Mouse (Mus musculus) R1 (cell line): ENCODE results near the gene Pelp1.
"Not testable (repeated sequence)": the region's sequence is repeated elsewhere in the genome, so short reads cannot be mapped to it uniquely, and the experiment has no call there.

Experiments used
- DNase-seq: peaks from one replicate; pipeline ENCODE4 v3.0.0-alpha.2; 2018; ENCODE audit warnings: low read depth, low spot score

Pelp1 gene

DNA sequence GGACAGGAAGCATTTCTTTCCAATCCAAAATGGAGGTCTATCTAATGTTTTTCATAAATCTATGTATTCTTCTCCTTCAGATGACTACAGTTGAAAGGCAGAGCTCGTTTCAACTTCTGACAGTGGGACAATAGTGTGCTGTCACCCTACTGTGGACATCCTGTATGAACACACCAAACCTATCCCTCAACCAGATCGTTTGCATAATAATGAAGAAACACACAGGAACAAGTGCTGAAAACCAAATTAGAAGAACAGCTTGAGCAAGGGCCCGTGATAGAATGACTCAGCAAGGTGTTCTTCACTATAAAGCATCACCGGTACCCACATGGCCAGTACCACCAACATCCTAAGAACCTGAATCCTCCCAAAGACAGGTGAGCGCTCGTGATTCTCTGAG, 16.8 kb upstream of the Pelp1 start:
- not testable (repeated sequence) for DNase-seq

DNA sequence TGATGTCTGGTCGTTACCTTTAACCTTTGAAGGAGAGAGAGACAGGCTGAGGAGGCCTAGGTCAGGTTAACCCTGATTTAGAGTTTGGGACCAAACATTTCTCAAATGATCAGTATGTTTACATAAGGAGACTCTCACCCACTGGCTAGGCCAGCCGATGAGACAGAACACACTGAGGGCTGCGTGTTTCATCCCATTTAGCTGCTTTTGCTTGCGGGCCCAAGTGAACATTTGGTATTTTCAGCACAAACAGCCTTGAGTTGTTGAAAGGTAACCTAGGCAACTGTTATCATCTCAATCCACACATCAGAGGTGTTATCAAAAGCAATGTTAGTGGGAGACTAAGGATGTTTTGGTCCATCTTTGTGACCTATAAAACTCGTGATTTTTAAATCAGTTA, 9.7 kb upstream of the Pelp1 start:
- no peak for DNase-seq

DNA sequence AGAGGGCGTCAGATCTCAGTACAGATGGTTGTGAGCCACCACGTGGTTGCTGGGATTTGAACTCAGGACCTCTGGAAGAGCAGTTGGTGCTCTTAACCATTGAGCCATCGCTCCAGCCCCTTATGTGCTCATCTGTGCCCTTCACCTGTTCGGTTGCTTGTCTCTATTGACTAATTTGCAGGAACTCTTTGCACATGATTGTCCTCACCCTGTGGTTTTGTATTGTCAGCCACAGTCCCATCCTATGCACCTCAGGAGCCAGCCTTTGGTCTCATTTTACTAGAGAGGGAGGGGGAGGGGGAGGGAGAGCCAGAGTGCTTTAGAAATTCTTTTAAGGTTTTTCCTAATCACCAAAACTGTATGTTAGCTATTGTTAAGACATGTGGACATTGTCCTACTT, 8.4 kb upstream of the Pelp1 start:
- no peak for DNase-seq

GRCm38 (mm10) chr11:70413961-70414360, 4.1 kb upstream of the Pelp1 start:
- peak; percentile 83 for DNase-seq

DNA sequence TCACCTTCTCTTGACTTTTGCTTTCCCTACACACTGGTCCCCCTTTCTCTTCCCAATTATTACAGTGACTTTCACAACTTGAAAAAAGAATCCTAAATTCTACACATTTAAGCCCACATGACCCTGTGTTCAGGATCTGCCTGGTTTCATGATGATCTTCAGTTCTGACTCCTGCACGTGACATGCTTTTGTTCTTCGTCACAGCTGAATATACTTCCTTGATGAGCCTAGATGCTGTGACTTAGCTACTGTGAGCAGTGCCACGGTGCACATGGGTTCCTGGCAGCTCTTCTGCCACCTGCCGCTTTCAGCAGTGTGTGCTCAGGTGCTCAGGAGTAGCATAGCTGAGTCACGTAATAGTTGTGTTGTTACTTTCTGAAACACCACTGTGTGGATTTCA, 2.8 kb upstream of the Pelp1 start:
- no peak for DNase-seq

- DNase-seq = no peak
Observed at GRCm38 (mm10) chr11:70410297-70410643, 439 bp upstream of the Pelp1 start.

DNA sequence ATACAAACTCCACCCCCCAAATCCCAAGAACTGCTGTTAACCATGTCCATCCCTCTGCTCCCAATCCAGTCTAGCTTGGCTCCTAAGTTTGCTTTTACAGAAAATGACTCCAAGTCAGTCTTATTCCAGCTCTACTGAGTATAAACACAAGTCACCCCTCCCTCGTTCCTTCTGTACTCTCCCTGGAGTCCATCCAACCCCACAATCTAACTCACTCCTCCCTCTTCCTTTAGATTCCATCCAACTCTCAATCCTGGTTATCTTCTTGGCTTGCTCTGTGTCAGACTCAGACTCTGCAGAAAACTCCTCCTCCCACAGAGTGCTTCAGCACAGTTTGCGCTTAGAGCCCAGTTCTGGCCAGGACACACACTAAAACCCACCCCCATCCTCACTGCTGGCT, 6.2 kb downstream of the Pelp1 start:
- DNase-seq = no peak

DNA sequence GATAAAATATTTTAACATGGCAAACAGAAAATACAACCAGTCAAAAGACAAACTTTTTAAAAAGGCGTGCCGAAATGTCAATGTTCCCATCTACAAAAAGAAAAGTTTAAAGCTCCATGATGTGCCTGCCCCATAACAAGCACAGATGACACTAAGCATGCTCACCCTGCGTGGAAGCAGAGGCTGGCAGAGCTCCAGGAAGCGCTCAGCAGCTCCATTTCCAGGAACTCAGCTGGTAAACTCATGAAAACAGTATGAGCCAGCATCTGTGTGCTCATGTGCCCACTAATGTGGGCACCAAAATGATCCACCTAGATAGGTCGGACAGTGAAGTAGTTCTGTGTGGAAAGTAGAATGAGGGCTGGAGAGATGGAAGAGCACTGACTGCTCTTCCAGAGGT, 20.4 kb downstream of the Pelp1 start:
- no peak for DNase-seq

DNA sequence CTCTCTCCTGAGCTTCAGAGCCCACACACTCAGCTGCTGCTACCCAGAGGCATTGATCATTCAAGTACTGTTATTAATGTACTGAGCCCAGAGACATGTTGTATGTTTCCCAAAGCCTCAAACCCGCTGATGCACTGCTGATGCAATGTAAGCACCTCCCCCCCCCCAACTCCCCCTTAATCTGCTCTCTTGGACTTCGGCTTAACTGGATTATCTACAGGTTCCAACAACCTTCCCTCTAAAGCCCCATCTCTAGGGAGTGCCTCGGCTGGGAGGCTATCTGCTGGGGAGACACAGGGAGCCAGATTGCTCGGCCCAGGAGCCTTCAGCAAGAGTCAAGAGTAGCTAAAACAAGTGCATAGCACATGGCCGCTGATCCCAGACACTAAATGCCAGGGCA, 22.4 kb downstream of the Pelp1 start:
- no peak for DNase-seq

- DNase-seq = no peak
Observed at GRCm38 (mm10) chr11:70384136-70384535, 25.7 kb downstream of the Pelp1 start.

DNA sequence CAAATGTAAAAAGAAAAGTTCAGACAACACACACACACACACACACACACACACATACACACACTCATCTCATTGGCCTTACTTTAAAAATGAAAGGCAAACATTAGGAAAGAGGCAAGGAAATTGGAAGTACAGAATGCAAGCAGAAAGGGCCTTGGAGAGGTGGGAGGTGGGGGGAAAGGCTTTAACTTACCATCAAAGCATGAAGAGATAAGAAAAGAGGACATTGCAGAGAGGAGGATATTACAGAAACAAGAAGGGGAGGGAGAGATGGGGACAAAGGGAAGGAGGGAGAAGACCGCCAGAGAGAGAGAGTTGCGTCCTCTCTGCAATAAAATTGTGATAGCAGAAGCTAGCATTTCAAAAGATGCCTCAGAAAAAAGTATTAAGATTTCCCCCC, 28.5 kb downstream of the Pelp1 start:
- DNase-seq = no peak

DNA sequence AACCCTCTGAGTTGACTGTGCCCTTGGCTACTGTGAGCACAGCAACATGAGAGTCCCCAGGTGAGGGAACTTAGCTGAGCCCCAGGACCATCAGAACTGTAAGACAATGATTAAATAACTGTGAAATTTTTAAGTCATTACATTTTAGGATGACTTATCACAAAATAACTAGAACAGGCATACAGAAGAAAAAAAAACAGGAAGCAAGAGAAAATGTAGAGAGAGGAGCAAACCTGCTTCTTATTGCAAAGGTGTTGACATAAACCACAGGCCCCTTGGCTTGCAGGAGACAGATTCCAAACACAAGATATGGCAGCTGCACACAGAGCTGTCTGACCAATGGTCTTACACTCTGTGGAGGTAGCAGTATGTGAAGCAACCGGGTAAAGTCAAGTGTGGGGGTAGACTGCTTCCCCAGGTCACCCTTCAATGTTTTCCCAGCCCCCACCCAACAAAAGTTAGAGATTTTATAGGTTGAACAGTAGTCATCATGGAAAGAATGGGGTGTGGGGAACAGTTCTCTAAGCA, 29.3 kb downstream of the Pelp1 start:
- no peak for DNase-seq

DNA sequence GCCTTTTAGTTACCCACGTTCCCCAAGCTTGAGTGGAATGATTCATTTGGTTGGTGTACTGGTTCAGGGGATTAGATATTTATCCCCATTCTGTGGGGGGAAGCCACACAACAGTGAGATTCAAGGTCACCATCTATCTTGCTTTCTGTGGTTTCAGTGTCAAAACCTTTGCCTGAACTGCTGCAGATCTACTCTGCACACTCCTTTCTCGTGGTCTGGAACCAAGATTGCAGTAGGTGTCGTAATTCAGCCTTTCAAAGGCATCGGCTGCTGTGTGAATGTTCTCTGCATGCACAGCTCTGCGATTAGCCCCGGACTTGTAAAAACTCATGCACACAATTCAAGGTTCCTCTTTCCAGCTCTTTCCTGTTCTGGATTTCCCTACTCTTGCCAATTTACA, 33.8 kb downstream of the Pelp1 start:
- DNase-seq = no peak

- DNase-seq = no peak
Observed at GRCm38 (mm10) chr11:70374302-70374701, 35.5 kb downstream of the Pelp1 start.

- no peak for DNase-seq
Observed at GRCm38 (mm10) chr11:70372849-70373557, 36.8 kb downstream of the Pelp1 start.

DNA sequence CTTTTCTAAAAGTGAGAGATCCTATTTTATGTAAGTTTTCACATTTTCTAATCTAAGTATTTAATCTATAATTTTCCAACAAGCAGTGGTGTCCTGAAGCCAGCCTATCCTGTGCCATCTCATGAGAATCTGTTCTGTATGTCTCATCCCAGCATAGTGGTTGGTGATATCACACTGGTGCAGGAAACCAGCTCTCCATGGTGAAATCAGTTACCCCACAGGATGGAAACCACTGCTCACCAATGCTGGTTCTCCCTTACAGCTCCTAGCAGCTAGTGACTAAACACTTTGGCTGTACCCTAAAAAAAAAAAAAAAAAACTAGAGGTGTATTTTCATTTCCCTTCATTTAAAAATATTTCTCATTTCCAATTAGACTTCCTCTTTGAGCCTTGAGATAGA, 37.4 kb downstream of the Pelp1 start:
- DNase-seq = no peak

GRCm38 (mm10) chr11:70368626-70369025, 41.2 kb downstream of the Pelp1 start:
- not testable (repeated sequence) for DNase-seq

GRCm38 (mm10) chr11:70367701-70368100, 42.1 kb downstream of the Pelp1 start:
- peak; percentile 50 for DNase-seq

DNA sequence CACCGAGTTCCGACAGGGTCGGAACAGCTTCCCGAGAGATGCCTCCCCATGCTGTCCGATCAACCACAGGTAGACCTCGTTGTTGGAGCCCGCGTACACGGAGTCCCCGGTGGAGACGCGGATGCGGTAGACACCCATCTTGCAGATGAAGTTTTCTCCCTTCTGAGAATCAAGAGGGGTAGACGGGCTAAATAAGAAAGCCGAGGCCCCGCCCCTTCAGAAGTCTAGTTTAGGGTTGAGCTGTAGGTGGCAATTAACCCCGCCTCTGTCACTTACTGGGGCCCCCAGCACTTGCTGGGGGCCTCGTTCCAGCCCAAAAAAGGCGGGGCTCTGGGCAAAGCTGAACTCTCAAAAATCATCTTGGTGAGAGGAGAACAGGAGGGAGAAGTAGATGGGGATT, 58.0 kb downstream of the Pelp1 start, which contains the start of gene Alox15:
Alox15 (minus strand) TSS at position 164 of the 400 bp plus-strand sequence.
- DNase-seq = peak; percentile 47

GRCm38 (mm10) chr11:70348630-70349029, 61.2 kb downstream of the Pelp1 start:
- DNase-seq = no peak

GRCm38 (mm10) chr11:70347861-70348260, 62.0 kb downstream of the Pelp1 start:
- DNase-seq = no peak

DNA sequence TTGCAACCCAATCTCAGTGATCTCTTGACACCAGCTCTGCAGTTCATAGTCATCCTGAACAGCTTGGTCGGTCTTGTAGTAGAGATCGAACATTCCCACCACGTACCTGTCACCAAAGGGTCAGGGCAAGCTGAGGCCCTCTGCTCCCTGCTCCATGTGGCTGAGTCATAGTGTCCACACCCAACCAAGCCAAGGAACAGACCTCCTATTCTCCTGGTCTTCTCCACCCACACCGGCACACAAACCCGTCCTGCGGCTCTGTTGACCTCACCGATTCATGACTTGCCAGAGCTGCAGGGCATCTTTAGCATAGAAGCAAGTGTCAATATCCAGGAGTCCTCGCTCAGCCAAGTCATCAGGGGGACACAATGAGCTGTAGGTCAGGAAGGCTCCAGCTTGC, 64.3 kb downstream of the Pelp1 start:
- no peak for DNase-seq

GRCm38 (mm10) chr11:70345061-70345460, 64.8 kb downstream of the Pelp1 start:
- no peak for DNase-seq
